9 mouse cellular contexts compared by ENCODE assay signal in genomic region chr11:119685477-119685876, GRCm38 (mm10).
DNase-seq lines count a peak whose midpoint lies in the region; ATAC-seq and TF ChIP-seq lines count a peak whose summit lies in the region.
"Had no signal": no experiment of that assay in that cellular context is flagged by ENCODE, and none has a peak within 500 bp of the region (broad histone marks: within the 10 kb centered on the region; RNA-seq: fewer than 3 reads in every experiment).

No protein-coding gene starts in this region.

- 17% methylated on average over 5 of the region's 5 CpGs for WGBS in stomach, embryonic 15.5 days

- H3K4me1 ChIP-seq in stomach, embryonic 15.5 days, result peaks cover 24% of the 10 kb centered on the region

- no peak overlapping the region for H3K4me2 ChIP-seq in stomach, embryonic 15.5 days
- H3K4me2 ChIP-seq: liver, embryonic 15.5 days had no signal

- no peak for TF ChIP-seq CTCF in gastrocnemius, adult 2 months (IDR thresholded peaks at IDR 0.05)

- no peak overlapping the region for H3K4me3 ChIP-seq in gastrocnemius, adult 2 months
- H3K4me3 ChIP-seq in stomach, embryonic 15.5 days (replicated peaks), result no peak overlapping the region
- H3K4me3 ChIP-seq: liver, embryonic 15.5 days had no signal

- no peaks in the 10 kb centered on the region for H3K36me3 ChIP-seq in stomach, embryonic 15.5 days
- H3K36me3 ChIP-seq: liver, embryonic 15.5 days had no signal

- H3K27ac ChIP-seq in gastrocnemius, adult 2 months, result peak overlapping the region; percentile 28; the same call in 1 of the 2 replicates
- H3K27ac ChIP-seq in stomach, embryonic 15.5 days, result peak overlapping the region; percentile 66
- H3K27ac ChIP-seq: liver, embryonic 15.5 days had no signal

- peak; percentile 32; the same call in 1 of the 2 replicates for ATAC-seq in stomach, embryonic 15.5 days (ENCODE audit: insufficient read depth, low FRiP score, low read depth)

- intact Hi-C loops in gastrocnemius, adult 2 months (cut with DNase I), result no loop called here
- intact Hi-C loops in left cerebral cortex, postnatal 36 days (cut with DNase I), result no loop called here
- intact Hi-C loops in gastrocnemius, postnatal 36 days (cut with DNase I), result no loop called here

- H3K27me3 ChIP-seq in stomach, embryonic 15.5 days (replicated peaks), result no peaks in the 10 kb centered on the region
- H3K27me3 ChIP-seq: liver, embryonic 15.5 days had no signal

- no peak for DNase-seq in gastrocnemius, adult 2 months
- no peak for DNase-seq in gastrocnemius, adult 8-10 months (ENCODE audit: low spot score in 2 of 2)
- peak; percentile 28 for DNase-seq in urinary bladder, postnatal 14 days (ENCODE audit: low spot score)
- no peak for DNase-seq in urinary bladder, postnatal 25 days (ENCODE audit: low spot score)
- DNase-seq in kidney, postnatal 14 days, result peak; percentile 69
- no peak for DNase-seq in left cerebral cortex, postnatal 36 days (ENCODE audit: low spot score in 2 of 2)
- no peak for DNase-seq in gastrocnemius, postnatal 36 days

- H3K9ac ChIP-seq in stomach, embryonic 15.5 days, result no peak overlapping the region
- H3K9ac ChIP-seq: liver, embryonic 15.5 days had no signal

- no peaks in the 10 kb centered on the region for H3K9me3 ChIP-seq in stomach, embryonic 15.5 days
- H3K9me3 ChIP-seq: liver, embryonic 15.5 days had no signal

Comparison
In these comparisons a context has a peak if more than half of its experiments do, and no peak if none do; other contexts are left out.
1. DNase-seq: peak in urinary bladder, postnatal 14 days (single experiment) and kidney, postnatal 14 days (single experiment); none in gastrocnemius, adult 2 months (single experiment), gastrocnemius, adult 8-10 months (0 of 2), urinary bladder, postnatal 25 days (single experiment), left cerebral cortex, postnatal 36 days (0 of 2) and gastrocnemius, postnatal 36 days (0 of 2).